In genomic region chr14:31571419-31571818, GRCm38 (mm10) we compare ENCODE assay signal across 26 mouse cellular contexts. TPM values are rescaled to one million over a fixed set of nuclear protein-coding genes. Genes with fewer than 3 reads are reported as not detected.
A peak's percentile ranks its signal among the peaks of the same experiment; 100 is the strongest.
DNase-seq lines count a peak whose midpoint lies in the region; ATAC-seq and TF ChIP-seq lines count a peak whose summit lies in the region.
"Had no signal": no experiment of that assay in that cellular context is flagged by ENCODE, and none has a peak within 500 bp of the region (broad histone marks: within the 10 kb centered on the region; RNA-seq: fewer than 3 reads in every experiment).

No protein-coding gene starts in this region.

- no peak for DNase-seq in thymus, adult 2 months
- DNase-seq in thymus, postnatal 10 days (ENCODE audit: low spot score in 2 of 2): no peak
- DNase-seq in CH12.LX (ENCODE audit: extremely low read depth): no peak
- peak; percentile 54 for DNase-seq in thymus, postnatal 25 days
- no peak for DNase-seq in midbrain, embryonic 14.5 days
- DNase-seq in gastrocnemius, postnatal 10 days: no peak
- no peak for DNase-seq in natural killer cell, adult 2 months (ENCODE audit: low spot score in 2 of 2)
- DNase-seq: adrenal gland, adult 8-10 months; adrenal gland, postnatal 14 days; adrenal gland, postnatal 36 days; cerebellum, adult 11-12 months; cerebellum, adult 2 months; cerebellum, adult 9-10 months; cerebellum, postnatal 10 days; cerebellum, postnatal 25 days had no signal

- H3K9ac ChIP-seq in CH12.LX (ENCODE audit: insufficient read depth, low read depth): no peak overlapping the region
- no peak overlapping the region for H3K9ac ChIP-seq in midbrain, embryonic 14.5 days (replicated peaks; ENCODE audit: low read length)
- H3K9ac ChIP-seq: embryonic facial prominence, embryonic 12.5 days had no signal

- ATAC-seq in midbrain, embryonic 14.5 days (ENCODE audit: low FRiP score, low TSS enrichment): no peak
- ATAC-seq: activated CD4-positive, CD25-positive, alpha-beta regulatory T cell, adult 4 months; forebrain, embryonic 14.5 days; forebrain, embryonic 16.5 days; Patski had no signal

- peaks cover 77% of the 10 kb centered on the region for H3K4me1 ChIP-seq in thymus, adult 2 months (replicated peaks; ENCODE audit: control insufficient read depth, insufficient read depth, low read length)
- H3K4me1 ChIP-seq in CH12.LX (ENCODE audit: control insufficient read depth in 1 of 2, insufficient read depth in 2 of 2): peaks cover 9 to 55% of the 10 kb centered on the region in 2 experiments; a peak in 3 of 4 replicates
- no peaks in the 10 kb centered on the region for H3K4me1 ChIP-seq in midbrain, embryonic 14.5 days (ENCODE audit: control insufficient read depth, insufficient read depth, low read length)

- peaks cover 23% of the 10 kb centered on the region; the same call in 1 of the 2 replicates for H3K36me3 ChIP-seq in thymus, adult 2 months (ENCODE audit: control insufficient read depth, insufficient read depth, low read length)
- H3K36me3 ChIP-seq in CH12.LX (replicated peaks in 1 of 2; ENCODE audit: control insufficient read depth in 1 of 2, insufficient read depth in 1 of 2, low read length in 1 of 2) (no peaks in the 10 kb centered on the region), myocyte (ENCODE audit: control insufficient read depth, insufficient read depth) (no peaks in the 10 kb centered on the region)
- no peaks in the 10 kb centered on the region for H3K36me3 ChIP-seq in midbrain, embryonic 14.5 days (ENCODE audit: control insufficient read depth, insufficient read depth, low read length)
- H3K36me3 ChIP-seq: embryonic facial prominence, embryonic 10.5 days; embryonic facial prominence, embryonic 12.5 days; G1E had no signal

- in situ Hi-C loops in CH12.LX (cut with MboI; ENCODE audit: low pct_ligation_motif_present, low pct_unique_long_range_greater_than_20kb, low sequenced_read_pairs): no loop called here

- TF ChIP-seq RAD21 in CH12.LX (IDR thresholded peaks at IDR 0.05; ENCODE audit: low read depth, low read length): no peak

- dilution Hi-C loops in CH12.LX (cut with MboI; ENCODE audit: extremely low pct_ligation_motif_present, extremely low pct_unique_long_range_greater_than_20kb, low sequenced_read_pairs): no loop called here

- H3K27me3 ChIP-seq in thymus, adult 2 months (ENCODE audit: control insufficient read depth, insufficient read depth, low read length): no peaks in the 10 kb centered on the region
- H3K27me3 ChIP-seq in CH12.LX (replicated peaks) (peaks cover 1% of the 10 kb centered on the region), myocyte (ENCODE audit: control insufficient read depth, insufficient read depth, insufficient read length) (no peaks in the 10 kb centered on the region)
- no peaks in the 10 kb centered on the region for H3K27me3 ChIP-seq in midbrain, embryonic 14.5 days (ENCODE audit: control insufficient read depth, insufficient read depth, low read length)
- H3K27me3 ChIP-seq: embryonic facial prominence, embryonic 12.5 days; Patski had no signal

- no peak for TF ChIP-seq POLR2A in thymus, adult 2 months (IDR thresholded peaks at IDR 0.05; ENCODE audit: control insufficient read depth, extremely low read depth, insufficient read depth, low read length, poor library complexity)
- TF ChIP-seq POLR2A in CH12.LX (IDR thresholded peaks at IDR 0.05; ENCODE audit: low read depth, low read length): no peak
- no peak for TF ChIP-seq POLR2A in myocyte (IDR thresholded peaks at IDR 0.05; ENCODE audit: insufficient read length, low read depth)

- H3K79me2 ChIP-seq in CH12.LX (replicated peaks; ENCODE audit: control insufficient read depth, extremely low read depth, insufficient read depth, poor library complexity, severe bottlenecking): no peaks in the 10 kb centered on the region
- no peaks in the 10 kb centered on the region for H3K79me2 ChIP-seq in myocyte (ENCODE audit: control insufficient read depth, insufficient read depth)

- TF ChIP-seq EP300 in CH12.LX (IDR thresholded peaks at IDR 0.05; ENCODE audit: low read length): no peak

- no peaks in the 10 kb centered on the region for H3K9me3 ChIP-seq in CH12.LX (replicated peaks; ENCODE audit: low read length)
- H3K9me3 ChIP-seq in midbrain, embryonic 14.5 days (ENCODE audit: control insufficient read depth, low read length): no peaks in the 10 kb centered on the region
- H3K9me3 ChIP-seq: embryonic facial prominence, embryonic 10.5 days; embryonic facial prominence, embryonic 12.5 days; G1E had no signal

- WGBS in thymus, adult 2 months: 81% methylated on average over 5 of the region's 5 CpGs
- WGBS in midbrain, embryonic 14.5 days: 84% methylated on average over 5 of the region's 5 CpGs

- no peak overlapping the region for H3K4me3 ChIP-seq in thymus, adult 2 months (ENCODE audit: control insufficient read depth, insufficient read depth, low read length)
- H3K4me3 ChIP-seq in CH12.LX (replicated peaks in 1 of 3; ENCODE audit: low read depth in 2 of 3, low read length in 2 of 3, poor library complexity in 1 of 3) (no peak overlapping the region), myocyte (no peak overlapping the region)
- no peak overlapping the region for H3K4me3 ChIP-seq in midbrain, embryonic 14.5 days (replicated peaks; ENCODE audit: low read depth, low read length)
- H3K4me3 ChIP-seq: embryonic facial prominence, embryonic 10.5 days; embryonic facial prominence, embryonic 12.5 days had no signal

- H3K4me2 ChIP-seq in CH12.LX (ENCODE audit: insufficient read depth, low read depth, poor library complexity, severe bottlenecking) (no peak overlapping the region), myocyte (ENCODE audit: low read depth) (no peak overlapping the region)
- no peak overlapping the region for H3K4me2 ChIP-seq in midbrain, embryonic 14.5 days (ENCODE audit: low read length)
- H3K4me2 ChIP-seq: embryonic facial prominence, embryonic 12.5 days had no signal

- TF ChIP-seq CTCF in thymus, adult 2 months (IDR thresholded peaks at IDR 0.05; ENCODE audit: borderline replicate concordance, control insufficient read depth, extremely low read depth, insufficient read depth, low read length, poor library complexity): no peak
- TF ChIP-seq CTCF in CH12.LX (conservative IDR thresholded peaks at IDR 0.05 in 1 of 2, IDR thresholded peaks at IDR 0.05 in 1 of 2; ENCODE audit: low read depth in 2 of 2, low read length in 2 of 2): no peak

- no peak overlapping the region for H3ac ChIP-seq in myocyte (ENCODE audit: control insufficient read depth, insufficient read length)

- peak overlapping the region; percentile 97 for H3K27ac ChIP-seq in thymus, adult 2 months (ENCODE audit: control insufficient read depth, insufficient read depth, low read length)
- no peak overlapping the region for H3K27ac ChIP-seq in CH12.LX (ENCODE audit: insufficient read depth, low read depth)
- H3K27ac ChIP-seq in midbrain, embryonic 14.5 days (replicated peaks; ENCODE audit: low read depth, low read length): no peak overlapping the region
- H3K27ac ChIP-seq: embryonic facial prominence, embryonic 10.5 days; embryonic facial prominence, embryonic 12.5 days had no signal

TF ChIP-seq in CH12.LX, 34 proteins besides CTCF, POLR2A, EP300 and RAD21:
- TF ChIP-seq TCF12 (IDR thresholded peaks at IDR 0.05; ENCODE audit: low read depth, low read length) (peak; percentile 38; the same call in 1 of the 2 replicates), E2F4 (IDR thresholded peaks at IDR 0.05; ENCODE audit: insufficient replicate concordance, low read depth, low read length) (no peak)
TF ChIP-seq in CH12.LX: peak in this region for 1.

TF ChIP-seq in myocyte, 11 proteins besides CTCF, POLR2A, EP300 and RAD21:
- TF ChIP-seq MYOG (IDR thresholded peaks at IDR 0.05; ENCODE audit: control insufficient read depth in 1 of 3, insufficient read depth in 1 of 3, insufficient read length in 2 of 3, low read depth in 2 of 3) (peak in 1 of 3 experiments; percentile 54), REST (IDR thresholded peaks at IDR 0.05; ENCODE audit: insufficient read depth, insufficient read length) (no peak), TCF3 (IDR thresholded peaks at IDR 0.05; ENCODE audit: insufficient read length, low read depth) (peak; percentile 35), SRF (IDR thresholded peaks at IDR 0.05; ENCODE audit: control insufficient read depth, insufficient read length, low read depth) (no peak), MYOD1 (IDR thresholded peaks at IDR 0.05; ENCODE audit: control insufficient read depth in 1 of 3, insufficient read length in 2 of 3, low read depth in 2 of 3) (peak in 1 of 3 experiments; percentile 70)

RNA-seq across cellular contexts. Expression of gene Colq, which starts 19.7 kb away (rescaled TPM):
- polyA plus RNA-seq in thymus, adult 2 months (2012; rRNA removed): 151 and 166 TPM in 2 replicates
- total RNA-seq in CH12.LX (2012; rRNA removed) (2.5 and 4.2 TPM in 2 replicates), CH12.LX (2014; rRNA removed) (1.5 and 1.7 TPM in 2 replicates)
- polyA plus RNA-seq in CH12.LX (2012; ENCODE audit: insufficient read length, low read depth) (4.6 and 5.1 TPM in 2 replicates), myocyte (2012; fragmentation: generic; extraction: Trizol) (3.0 TPM)
- not detected in 2 replicates for polyA plus RNA-seq in midbrain, embryonic 14.5 days (2014; fragmentation: Nextera tagmentation; extraction: Ambion mirVana)
- total RNA-seq in gastrocnemius, postnatal 10 days (2021): 10 to 100 TPM in 1 of 2 experiments, 1 to 10 TPM in 1; 8.9 to 10.2 TPM
- total RNA-seq: adrenal gland, adult 18-20 months; adrenal gland, postnatal 36 days had no signal
- polyA plus RNA-seq: C2C12; forebrain, embryonic 11.5 days; forebrain, embryonic 16.5 days; G1E; Patski had no signal

Comparison
In these comparisons a context has a peak if more than half of its experiments do, and no peak if none do; other contexts are left out.
1. RNA of gene Colq, which starts 19.7 kb away (polyA plus RNA-seq): 151 to 166 TPM in thymus, adult 2 months; 4.6 to 5.1 TPM in CH12.LX, 3.0 TPM in myocyte (single experiment) and not detected in midbrain, embryonic 14.5 days; every median in the first group is over 10 times any median in the second.